Mouse (Mus musculus) cerebellum, postnatal 14 days (tissue): Measurements from ENCODE around the gene F2.
"Not testable (repeated sequence)": the region's sequence is repeated elsewhere in the genome, so short reads cannot be mapped to it uniquely, and the experiment has no call there.

Source experiments
- DNase-seq, 2 experiments: peaks; one replicate each; pipeline ENCODE4 v3.0.0; 2021; ENCODE audit warnings: mixed read lengths in 2 of 2

F2 gene

DNA sequence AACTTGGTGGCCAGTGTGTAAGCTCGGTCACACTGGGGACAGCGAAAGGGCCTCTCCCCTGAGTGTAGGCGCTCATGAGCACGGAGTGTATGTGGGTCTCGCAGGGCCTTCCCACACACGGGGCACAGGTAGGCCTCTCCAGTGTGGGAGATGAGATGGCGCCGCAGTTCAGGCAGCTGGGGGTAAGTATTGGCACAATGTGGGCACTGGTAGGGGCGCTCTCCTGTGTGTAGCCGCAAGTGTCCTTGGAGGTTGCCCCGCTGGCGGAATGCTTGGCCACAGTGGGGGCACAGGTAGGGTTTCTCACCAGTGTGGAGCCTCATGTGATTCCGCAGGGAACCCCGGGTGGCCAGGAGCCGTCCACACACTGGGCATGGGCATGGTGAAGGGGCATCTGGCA is 9.1 kb upstream of the F2 start:
- DNase-seq = no peak

DNA sequence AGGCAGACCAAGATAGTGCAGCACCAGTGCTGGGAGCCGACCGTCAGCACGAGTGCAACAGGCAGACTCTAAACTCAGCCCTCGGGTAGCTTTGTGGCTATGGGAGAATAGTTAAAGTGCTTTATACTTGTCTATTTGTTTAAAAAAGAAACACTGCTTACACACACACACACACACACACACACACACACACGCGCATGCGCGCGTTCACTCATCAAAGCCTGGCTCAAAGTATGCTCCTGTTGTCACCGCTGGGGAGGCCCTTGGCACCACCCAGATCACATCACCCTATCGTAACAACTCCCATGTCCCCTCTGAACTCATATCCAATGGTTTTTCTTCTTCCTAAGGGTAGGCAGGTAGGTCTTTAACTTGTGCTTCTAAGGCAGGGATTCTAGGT is 7.8 kb upstream of the F2 start:
- no peak for DNase-seq

DNA sequence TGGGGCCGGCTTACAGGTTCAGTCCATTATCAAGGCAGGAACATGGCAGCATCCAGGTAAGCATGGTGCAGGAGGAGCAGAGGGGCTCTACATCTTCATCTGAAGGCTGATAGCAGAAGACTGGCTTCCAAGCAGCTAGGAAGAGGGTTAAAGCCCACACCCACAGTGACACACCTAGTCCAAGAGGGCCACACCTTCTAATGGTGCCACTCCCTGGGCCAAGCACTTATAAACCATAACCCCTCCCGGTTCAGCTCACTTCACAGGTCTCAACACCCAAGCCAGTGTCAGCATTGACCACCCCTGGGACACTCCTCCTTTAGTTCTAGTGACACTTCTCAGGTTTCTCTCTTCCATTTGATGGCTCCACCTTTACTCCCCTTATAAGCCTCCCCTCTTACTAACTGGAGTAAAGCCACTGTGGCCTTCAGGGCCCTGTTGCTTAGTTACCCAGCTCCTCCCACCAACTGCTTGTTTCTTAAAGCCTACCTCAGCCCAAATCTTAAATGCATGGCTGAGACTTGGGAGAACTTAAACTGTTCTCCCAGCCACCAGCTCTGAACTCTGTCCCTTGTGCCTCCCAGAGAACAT is 6.7 kb upstream of the F2 start:
- DNase-seq = no peak

DNA sequence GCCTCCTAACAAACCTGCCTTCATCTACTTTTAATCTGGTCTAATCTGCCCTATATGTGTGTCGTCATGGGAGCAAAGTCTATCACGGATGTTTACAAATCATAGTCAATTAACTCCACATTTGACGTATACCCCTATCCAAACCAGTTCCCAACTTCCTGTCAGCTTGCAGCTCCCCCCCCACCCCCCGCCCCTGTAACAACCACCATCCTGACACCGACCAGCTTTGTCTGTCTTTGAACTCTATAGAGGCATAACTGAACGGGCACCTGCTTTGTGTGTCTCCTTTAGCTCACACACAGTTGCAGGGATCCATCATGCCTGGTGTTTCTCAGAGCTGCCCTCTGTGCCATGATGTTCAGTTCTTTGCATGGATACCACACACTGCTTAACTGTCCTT is 2.7 kb upstream of the F2 start:
- DNase-seq = no peak

DNA sequence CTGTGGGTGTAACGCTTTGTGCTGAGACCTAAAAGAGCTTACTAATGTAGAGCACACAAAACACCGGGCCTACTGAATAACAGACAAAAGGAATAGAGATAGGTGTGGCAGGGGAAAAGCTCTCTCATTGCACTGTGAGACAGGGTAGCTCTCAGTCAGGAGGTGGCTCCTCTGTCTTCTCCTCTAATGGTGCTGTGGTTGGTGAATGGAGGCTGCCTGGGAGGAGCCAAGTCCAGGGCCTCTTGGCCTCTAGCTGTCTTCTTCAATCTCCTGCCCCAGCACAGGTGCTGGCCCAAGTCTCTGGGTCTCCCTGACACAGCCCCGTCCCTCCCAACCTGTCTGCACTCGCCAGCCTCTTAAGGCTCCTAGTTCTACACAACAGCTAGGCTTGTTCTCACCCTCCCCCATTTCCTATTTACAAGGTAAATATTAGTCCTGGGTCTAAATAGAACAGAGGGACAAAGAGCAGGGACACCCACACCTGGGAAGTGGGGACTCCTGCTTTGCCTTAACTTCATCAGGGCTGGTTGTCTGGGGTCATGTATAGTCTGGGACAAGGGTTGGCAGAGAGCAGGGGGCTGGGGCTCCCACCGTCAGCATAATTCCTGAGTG is 619 bp upstream of the F2 start:
- DNase-seq = no peak

DNA sequence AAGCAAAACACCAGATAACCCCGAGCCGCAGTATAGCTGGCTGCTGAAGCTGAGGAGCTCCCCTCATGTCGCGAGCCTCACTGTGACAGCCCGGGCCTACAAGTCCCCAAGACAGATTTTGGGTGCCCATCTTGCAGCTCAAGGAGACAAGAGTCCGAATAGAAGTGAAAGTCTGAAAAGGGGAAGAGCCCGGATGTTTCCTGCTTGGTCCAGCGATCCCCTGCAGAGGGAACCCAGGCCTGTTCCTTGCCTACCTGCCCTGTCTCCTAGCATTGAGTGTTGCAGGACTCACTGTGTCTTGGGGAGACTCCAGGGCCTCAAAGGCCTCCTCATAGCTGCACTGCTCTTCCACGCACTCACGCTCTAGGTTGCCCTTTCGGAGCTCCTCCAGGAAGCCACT is 728 bp downstream of the F2 start:
- DNase-seq = no peak

DNA sequence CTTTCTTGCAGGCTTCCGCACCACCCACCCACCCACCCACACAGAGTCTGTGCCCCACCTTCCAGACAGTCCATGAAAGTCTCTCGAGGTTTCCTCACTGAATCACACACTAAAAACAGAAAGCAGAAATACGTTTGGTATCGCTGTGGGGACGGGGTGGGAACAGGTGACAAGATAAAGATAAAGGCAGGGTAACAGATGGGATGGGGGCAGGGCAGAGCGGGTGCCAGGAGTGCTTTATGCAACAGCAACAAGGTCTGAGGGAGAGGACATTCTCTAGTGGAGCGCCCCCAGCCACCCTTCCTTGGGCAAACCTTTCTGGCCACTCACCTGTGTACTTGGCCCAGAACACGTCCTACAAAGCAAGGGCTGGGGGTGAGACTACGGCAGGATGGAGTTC is 1.4 kb downstream of the F2 start:
- DNase-seq = peak; percentile 79 to 83

DNA sequence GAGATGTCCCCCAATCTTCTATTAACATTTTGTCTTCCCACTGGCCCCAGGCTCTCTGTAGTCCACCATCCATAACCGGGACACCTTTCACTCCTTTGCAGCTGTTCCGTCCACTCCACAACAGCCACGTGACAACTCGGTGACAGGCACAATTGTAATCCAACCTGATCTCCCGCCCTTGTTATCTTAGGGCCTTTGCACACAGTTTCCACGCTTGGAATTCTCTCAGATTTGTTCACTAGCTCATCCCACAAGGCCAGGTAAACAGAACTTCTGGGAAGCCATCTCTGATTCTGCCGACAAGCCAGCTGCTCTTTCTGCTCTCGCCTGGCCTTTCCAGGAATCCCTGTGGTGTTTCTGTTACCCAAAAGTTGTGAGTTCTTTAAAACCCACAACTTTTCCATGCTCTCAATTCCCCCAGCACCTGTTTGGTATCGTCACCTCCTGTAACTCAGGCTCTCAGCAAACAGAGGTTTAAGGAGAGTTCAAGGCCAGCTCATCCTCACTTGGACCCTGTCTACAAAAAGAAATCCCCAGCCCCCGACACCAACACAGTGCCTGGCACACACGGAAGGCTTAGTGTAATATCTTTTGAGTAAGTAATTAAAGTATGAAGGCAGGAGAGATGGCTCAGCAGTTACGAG is 2.8 kb downstream of the F2 start:
- no peak for DNase-seq

DNA sequence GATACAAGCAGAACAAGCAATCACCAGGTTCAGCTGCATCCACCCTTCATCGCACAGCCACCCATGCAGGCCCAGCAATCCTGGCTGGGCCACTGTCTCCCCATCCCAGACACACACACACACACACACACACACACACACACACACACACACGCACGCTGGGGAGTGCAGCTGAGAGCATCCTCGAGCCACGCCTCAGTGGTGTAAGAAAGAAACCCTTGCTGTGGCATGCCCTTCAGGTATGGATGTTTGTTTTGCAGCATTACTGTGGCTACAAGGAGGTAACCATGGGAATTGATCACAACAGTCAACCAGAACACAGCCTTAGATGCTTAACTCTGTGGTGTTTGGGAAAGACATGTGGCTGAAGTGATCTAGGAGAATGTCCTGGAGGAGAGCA is 3.9 kb downstream of the F2 start:
- DNase-seq = no peak

DNA sequence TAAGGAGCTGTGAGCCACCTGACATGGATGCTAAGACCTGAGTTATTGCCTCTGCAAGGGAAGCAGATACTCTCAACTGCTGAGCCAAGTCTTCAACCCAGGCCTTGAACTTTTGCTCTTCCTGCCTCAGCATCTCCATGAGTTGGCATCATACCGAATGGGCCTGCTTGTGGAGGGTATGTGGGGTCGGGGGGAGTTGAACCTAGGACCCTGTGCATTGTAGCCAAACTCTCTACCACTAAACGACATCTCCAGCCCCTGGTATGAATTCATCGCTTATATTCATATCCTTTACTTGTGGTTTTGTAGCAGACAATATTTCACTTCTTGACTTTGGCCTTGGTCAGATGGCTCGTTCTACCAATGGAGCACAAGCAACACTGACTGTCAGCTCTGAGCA is 4.4 kb downstream of the F2 start:
- DNase-seq = no peak

DNA sequence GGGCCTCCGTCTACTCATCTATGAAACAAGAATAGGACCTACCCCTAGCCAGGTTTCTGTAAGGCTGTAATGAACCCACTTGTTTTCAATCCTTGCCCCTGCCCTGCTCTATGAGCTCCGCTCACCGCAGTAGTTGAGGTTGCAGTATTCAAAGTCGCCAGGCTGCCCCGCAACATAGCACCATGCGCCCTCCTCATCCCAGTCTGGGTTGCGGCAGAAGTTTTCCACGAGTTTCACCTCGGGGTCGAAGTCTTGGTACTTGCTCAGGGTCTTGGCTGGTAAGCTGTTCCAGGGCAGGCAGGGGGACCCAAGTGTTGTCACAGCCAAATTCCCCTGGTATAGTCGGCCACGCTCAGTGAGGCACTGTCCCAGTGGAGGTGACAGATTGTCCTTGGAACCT is 5.8 kb downstream of the F2 start:
- no peak for DNase-seq

DNA sequence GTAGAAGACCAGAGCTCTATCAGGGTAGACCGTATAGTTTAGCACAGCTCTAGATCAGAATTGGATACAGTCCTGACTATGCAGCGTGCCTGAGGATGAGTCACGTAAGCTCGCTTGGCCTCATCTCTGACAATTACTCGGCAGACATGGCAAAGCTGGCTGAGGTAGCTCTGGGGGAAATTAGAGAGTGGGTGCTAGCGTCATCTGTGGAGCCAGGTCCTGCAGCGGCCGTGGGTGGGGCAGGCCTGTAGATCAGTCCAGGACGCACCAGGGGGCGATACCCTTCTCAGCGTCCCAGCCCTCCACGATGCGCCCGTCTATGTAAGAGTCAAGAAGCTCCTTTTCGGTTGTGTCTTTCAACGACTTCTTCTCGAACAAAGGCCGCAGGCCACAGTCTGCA is 6.5 kb downstream of the F2 start:
- no peak for DNase-seq

DNA sequence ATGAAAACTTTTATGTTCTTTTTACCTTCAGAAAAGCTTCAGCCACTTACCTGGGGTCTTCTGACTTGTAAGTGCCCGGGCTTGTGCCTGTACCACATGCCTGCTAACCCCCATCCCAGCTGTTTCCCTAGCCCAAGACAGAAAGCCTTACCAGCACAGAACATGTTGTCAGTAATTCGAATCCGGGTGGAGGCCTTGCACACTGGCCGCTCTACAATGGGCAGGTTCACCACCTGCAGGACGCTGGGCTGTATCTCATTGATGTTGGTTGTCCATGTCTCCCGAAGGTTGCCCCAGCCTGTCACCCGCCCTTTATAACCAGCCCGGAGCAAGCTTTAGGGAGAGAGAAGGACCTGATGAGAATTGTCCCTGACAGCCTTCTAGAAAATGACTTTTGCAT is 8.0 kb downstream of the F2 start:
- no peak for DNase-seq

DNA sequence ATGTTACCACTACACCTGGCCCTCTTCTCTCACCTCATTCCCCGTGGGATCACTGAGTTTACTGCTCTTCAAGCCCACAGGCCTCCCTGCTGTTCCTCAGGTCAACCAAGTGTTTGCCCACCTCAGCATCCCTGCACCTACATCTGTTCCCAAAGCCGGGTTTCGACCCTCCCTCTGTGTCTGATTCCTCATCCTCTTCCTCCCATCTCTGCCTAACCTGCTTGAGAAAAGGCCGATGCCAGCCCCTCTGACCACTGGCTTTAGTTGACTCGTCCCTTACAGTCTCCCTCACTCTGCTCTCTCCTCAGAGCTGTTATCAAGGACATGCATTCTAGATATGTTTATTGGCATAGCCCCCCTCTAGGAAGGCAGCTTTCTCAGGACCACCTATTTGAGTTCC is 8.7 kb downstream of the F2 start:
- no peak for DNase-seq

DNA sequence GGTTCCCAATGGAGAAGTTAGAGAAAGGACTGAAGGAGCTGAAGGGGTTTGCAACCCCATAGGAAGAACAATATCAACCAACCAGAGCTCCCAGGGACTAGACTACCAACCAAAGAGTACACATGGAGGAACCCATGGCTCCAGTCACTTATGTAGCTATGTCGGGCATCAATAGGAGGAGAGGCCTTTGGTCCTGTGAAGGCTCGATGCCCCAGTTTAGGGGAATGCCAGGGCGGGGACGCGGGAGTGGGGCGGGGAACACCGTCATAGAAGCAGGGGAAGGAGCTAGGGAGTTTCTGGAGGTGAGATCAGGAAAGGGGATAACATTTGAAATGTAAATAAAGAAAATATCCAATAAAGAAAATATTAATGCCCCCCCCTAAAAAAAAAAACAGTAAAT is 12.8 kb downstream of the F2 start:
- not testable (repeated sequence) for DNase-seq

DNA sequence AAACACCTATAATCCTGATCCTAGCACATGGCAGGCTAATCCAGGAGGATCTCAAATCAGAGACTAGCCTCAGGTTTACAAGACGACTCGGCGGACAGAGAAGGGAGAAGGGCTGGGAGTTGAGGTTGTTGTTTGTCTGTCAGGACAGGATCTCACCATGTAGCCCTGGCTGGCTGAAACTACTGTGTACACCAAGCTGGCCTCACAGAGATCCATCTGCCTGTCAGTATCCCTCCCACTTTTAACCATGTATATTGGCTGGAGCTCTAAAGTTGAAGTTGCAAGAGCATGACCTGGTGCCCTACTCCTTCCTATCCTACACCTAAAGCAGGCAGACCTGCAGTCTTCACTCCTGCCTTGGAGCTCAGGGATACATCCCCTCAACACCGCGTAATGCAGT is 13.9 kb downstream of the F2 start:
- no peak for DNase-seq

DNA sequence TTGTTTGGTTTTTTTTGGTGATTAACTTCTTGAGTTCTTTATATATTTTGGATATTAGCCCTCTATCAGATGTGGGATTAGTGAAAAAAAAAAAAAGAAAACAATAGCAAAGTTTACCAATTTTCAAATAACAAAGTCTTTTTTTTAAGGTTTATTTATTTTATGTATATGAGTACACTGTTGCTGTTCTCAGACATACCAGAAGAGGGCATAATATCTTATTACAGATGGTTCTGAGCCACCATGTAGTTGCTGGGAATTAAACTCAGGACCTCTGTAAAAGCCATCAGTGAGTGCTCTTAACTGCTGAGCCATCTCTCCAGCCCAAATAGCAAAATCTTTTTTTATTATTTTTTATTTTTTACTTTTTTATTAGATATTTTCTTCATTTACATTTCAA is 26.8 kb downstream of the F2 start:
- not testable (repeated sequence) for DNase-seq

DNA sequence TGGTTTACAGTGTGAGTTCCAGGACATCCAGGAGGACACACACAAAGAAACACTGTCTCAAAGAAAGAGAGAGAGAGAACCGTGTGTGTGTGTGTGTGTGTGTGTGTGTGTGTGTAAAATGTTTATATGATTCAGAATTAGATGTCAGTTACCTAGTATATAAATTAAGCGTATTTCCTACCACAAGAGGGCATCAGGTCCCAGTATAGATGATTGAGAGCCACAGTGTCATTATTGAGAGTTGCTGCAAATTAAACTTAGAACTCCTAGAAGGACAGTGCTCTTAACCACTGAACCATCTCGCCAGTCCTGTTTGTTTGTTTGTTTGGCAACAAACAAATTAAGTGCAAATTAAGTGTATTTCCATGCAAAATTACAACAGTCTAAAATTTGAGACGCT is 33.8 kb downstream of the F2 start:
- no peak for DNase-seq

DNA sequence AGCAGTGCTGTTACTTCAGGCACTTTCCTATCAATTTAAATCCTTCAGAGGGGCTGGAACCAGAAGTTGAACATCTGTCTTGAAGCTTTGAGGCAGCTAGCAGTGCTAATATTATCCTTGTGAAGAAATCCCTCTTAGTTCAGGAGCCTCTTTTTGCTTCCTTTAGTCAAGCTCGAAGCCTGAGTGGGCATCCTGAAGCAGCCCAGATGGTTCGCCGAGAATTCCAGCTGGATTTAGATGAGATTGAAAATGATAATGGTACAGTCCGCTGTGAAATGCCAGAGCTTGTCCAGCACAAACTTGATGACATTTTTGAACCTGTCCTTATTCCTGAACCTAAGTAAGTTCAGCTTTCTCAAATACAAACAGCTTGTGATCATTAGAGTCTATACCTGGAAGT is 35.7 kb downstream of the F2 start:
- DNase-seq = no peak

DNA sequence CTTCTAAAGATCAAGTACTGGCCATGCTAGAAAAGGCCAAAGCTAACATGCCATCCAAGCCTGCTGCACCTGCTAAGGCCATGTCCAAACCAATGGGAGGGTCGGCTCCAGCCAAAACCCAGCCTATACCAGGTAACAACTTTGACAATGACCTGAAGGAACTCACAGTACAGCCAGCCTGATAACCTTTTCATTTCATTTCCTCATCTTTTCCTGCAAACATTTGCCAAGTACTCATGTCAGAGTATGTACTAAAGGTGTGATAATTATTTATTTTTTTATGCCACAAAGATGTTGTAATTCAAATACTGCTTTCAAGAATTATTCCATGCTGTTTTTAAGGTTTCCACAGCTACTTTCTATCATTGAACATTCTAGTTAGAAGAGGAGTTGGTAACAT is 50.0 kb downstream of the F2 start:
- DNase-seq = no peak

DNA sequence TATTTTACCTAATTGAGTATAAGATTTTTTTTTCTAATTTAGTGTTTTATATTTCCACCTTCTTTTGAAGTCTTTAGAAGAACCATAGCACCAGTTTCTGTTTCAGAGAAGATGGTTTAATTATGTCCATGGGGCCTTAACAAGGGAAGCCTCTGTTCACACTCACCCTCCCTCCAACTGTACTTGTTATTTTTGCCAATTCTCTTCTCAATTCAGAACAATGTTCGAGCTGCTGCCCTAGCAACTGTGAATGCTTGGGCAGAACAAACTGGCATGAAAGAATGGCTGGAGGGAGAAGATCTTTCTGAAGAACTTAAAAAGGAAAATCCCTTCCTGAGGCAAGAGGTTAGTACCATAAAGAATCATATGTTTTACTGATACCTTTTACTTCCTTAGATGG is 55.3 kb downstream of the F2 start:
- no peak for DNase-seq
